Mouse (Mus musculus): ENCODE measurements around the gene Ktn1.
A peak's percentile ranks its signal among the peaks of the same experiment; 100 is the strongest.

Gene Ktn1

GRCm38 (mm10) chr14:47648218-47648617 lies at the start of gene Ktn1:
Gene Ktn1 (plus strand): TSS chr14:47648448.
- DNase-seq: no peak

GRCm38 (mm10) chr14:47613254-47613653 lies 35.0 kb upstream of the Ktn1 start:
- DNase-seq: no peak

- DNase-seq: no peak
Observed at GRCm38 (mm10) chr14:47618891-47619290, 29.4 kb upstream of the Ktn1 start.

GRCm38 (mm10) chr14:47621901-47622300 lies 26.3 kb upstream of the Ktn1 start:
- no peak for DNase-seq

GRCm38 (mm10) chr14:47624837-47625236 lies 23.4 kb upstream of the Ktn1 start:
- DNase-seq: no peak

GRCm38 (mm10) chr14:47626143-47626542 lies 22.1 kb upstream of the Ktn1 start:
- no peak for DNase-seq

GRCm38 (mm10) chr14:47626812-47627211 lies 21.4 kb upstream of the Ktn1 start:
- DNase-seq: no peak

GRCm38 (mm10) chr14:47627360-47627759 lies 20.9 kb upstream of the Ktn1 start:
- DNase-seq: no peak

- no peak for DNase-seq
Observed at GRCm38 (mm10) chr14:47632419-47632818, 15.8 kb upstream of the Ktn1 start.

GRCm38 (mm10) chr14:47634410-47634809 lies 13.8 kb upstream of the Ktn1 start:
- DNase-seq: no peak

- DNase-seq: no peak
Observed at GRCm38 (mm10) chr14:47634846-47635245, 13.4 kb upstream of the Ktn1 start.

- DNase-seq: no peak
Observed at GRCm38 (mm10) chr14:47638316-47638895, 9.8 kb upstream of the Ktn1 start.

GRCm38 (mm10) chr14:47645620-47646019 lies 2.6 kb upstream of the Ktn1 start:
- no peak for DNase-seq

- no peak for DNase-seq
Observed at GRCm38 (mm10) chr14:47646246-47646645, 2.0 kb upstream of the Ktn1 start.

GRCm38 (mm10) chr14:47646696-47647516 lies 1.3 kb upstream of the Ktn1 start:
- no peak for DNase-seq

GRCm38 (mm10) chr14:47648706-47649630 lies 720 bp downstream of the Ktn1 start:
- DNase-seq: peak; percentile 86

GRCm38 (mm10) chr14:47649631-47650337 lies 1.5 kb downstream of the Ktn1 start:
- peak; percentile 44 for DNase-seq

- no peak for DNase-seq
Observed at GRCm38 (mm10) chr14:47650338-47650720, 2.1 kb downstream of the Ktn1 start.

GRCm38 (mm10) chr14:47651272-47651671 lies 3.0 kb downstream of the Ktn1 start:
- DNase-seq: no peak

GRCm38 (mm10) chr14:47655444-47655843 lies 7.2 kb downstream of the Ktn1 start:
- no peak for DNase-seq

GRCm38 (mm10) chr14:47663844-47664469 lies 15.7 kb downstream of the Ktn1 start:
- DNase-seq: no peak

- DNase-seq: no peak
Observed at GRCm38 (mm10) chr14:47664470-47664864, 16.2 kb downstream of the Ktn1 start.

Measured in right cerebral cortex, adult 18-20 months (tissue).